Mouse (Mus musculus) liver, embryonic 14.5 days (tissue): ENCODE data around the gene 4930470P17Rik. TPM values are rescaled to one million over a fixed set of nuclear protein-coding genes. Genes with fewer than 3 reads are reported as not detected.

Experiments used
- ATAC-seq: fragments of 200-750 bp; cut with Nextera tagmentation; 2 replicates; pipeline ENCODE4 v1.8.0; 2017; ENCODE audit warnings: moderate number of reproducible peaks, mild to moderate bottlenecking, moderate library complexity; ENCODE audit not compliant: insufficient read depth
- DNase-seq, 3 experiments: peaks; one replicate each; pipeline ENCODE4 v3.0.0-alpha.2; 2012 to 2013; ENCODE audit warnings: low read depth in 3 of 3, low spot score in 3 of 3
- H3K27ac ChIP-seq: fragments of 300-500 bp; sonication (generic); 2 replicates; pipeline ENCODE4 v1.5.1; 2014; ENCODE audit warnings: moderate library complexity, mild to moderate bottlenecking, control low read depth, inconsistent platforms
- H3K27me3 ChIP-seq: fragments of 300-500 bp; sonication (generic); 2 replicates; pipeline ENCODE4 v1.6.1; 2014; ENCODE audit warnings: mild to moderate bottlenecking, low read length, moderate library complexity; ENCODE audit not compliant: control insufficient read depth, insufficient read depth
- H3K36me3 ChIP-seq: fragments of 300-500 bp; sonication (generic); replicated peaks from 2 replicates; pipeline ENCODE4 v1.6.1; 2014; ENCODE audit warnings: low read depth; ENCODE audit not compliant: control insufficient read depth, insufficient read depth
- H3K4me1 ChIP-seq, 2 experiments: fragments of 200-500 bp in 1 of 2; fragments of 300-500 bp in 1 of 2; sonication (generic) in 1 of 2; replicated peaks; 2 replicates each; pipeline ENCODE4 v1.6.1; 2012 to 2014; ENCODE audit warnings: antibody characterized with exemption in 1 of 2, inconsistent platforms in 1 of 2, low read length in 1 of 2; ENCODE audit not compliant: control insufficient read depth in 2 of 2, insufficient read depth in 2 of 2
- H3K4me2 ChIP-seq: fragments of 300-500 bp; sonication (generic); 2 replicates; pipeline ENCODE4 v1.6.1; 2014; ENCODE audit warnings: low read depth, mild to moderate bottlenecking, control low read depth, moderate library complexity
- H3K4me3 ChIP-seq, 2 experiments: fragments of 200-500 bp in 1 of 2; fragments of 300-500 bp in 1 of 2; sonication (generic) in 1 of 2; 2 replicates each; pipeline ENCODE4 v1.5.1; 2012 to 2014; ENCODE audit warnings: low read depth in 2 of 2, low read length in 2 of 2, mild to moderate bottlenecking in 2 of 2, control low read depth in 1 of 2, inconsistent platforms in 1 of 2, moderate library complexity in 1 of 2; ENCODE audit not compliant: insufficient read depth in 1 of 2
- H3K9ac ChIP-seq: fragments of 300-500 bp; sonication (generic); replicated peaks from 2 replicates; pipeline ENCODE4 v1.6.1; 2014; ENCODE audit warnings: mild to moderate bottlenecking, control low read depth, moderate library complexity
- H3K9me3 ChIP-seq: fragments of 300-500 bp; sonication (generic); 2 replicates; pipeline ENCODE4 v1.6.1; 2016; ENCODE audit warnings: low read length, mixed read lengths; ENCODE audit not compliant: control insufficient read depth
- CTCF ChIP-seq: IDR thresholded peaks from 2 replicates; pipeline ENCODE4 v1.5.1; 2016; ENCODE audit warnings: antibody characterized with exemption, low read depth, control low read depth
- EP300 ChIP-seq: IDR thresholded peaks from 2 replicates; pipeline ENCODE4 v1.6.1; 2016; ENCODE audit warnings: antibody characterized with exemption, low read depth
- WGBS: fragments of 180-500 bp; shearing (Covaris S2); extraction: QIAGEN DNeasy Blood & Tissue Kit; methylation state at CpG from one replicate; pipeline ENCODE4 v1.1.7; 2014; ENCODE audit not compliant: insufficient replicate concordance; 5-methylcytosine and 5-hydroxymethylcytosine counted together
- polyA plus RNA-seq, 2 experiments: library from polyadenylated mRNA; depleted of rRNA in 1 of 2; stranded (reverse) in 1 of 2; unstranded in 1 of 2; fragments of >200 nt; fragmentation: Nextera tagmentation in 1 of 2; extraction: Ambion mirVana in 1 of 2; gene quantifications; 2 replicates each; pipeline versions ENCODE4 v1.2.1 to v1.2.3; 2012 to 2014

Gene 4930470P17Rik
- polyA plus RNA-seq, 2 experiments, result not detected

DNA sequence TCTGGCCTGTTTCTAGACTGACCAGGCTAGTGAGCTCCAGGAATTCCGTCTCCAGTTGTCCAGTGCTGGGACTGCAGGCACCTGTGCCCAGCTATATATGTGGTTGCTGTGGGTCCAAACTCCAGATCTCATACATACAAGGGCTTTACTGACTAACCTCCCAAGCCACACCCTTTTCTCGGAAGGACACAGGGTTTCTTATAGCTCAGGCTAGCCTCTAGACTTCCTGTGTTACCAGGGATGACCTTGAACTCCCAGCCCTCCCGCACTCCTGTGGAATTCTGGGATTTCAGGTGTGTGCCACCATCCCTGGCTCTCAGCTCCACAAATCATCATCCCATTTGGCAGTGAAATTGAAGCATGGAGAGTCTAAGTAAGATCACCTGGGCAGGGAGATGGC lies 71.6 kb downstream of the 4930470P17Rik start:
- Histone ChIP-seq H3K27me3 (no peaks in the 10 kb centered on the region), H3K4me1 (no peaks in the 10 kb centered on the region), H3K36me3 (no peaks in the 10 kb centered on the region), H3K4me3 (no peak overlapping the region), H3K27ac (no peak overlapping the region), H3K4me2 (no peak overlapping the region), H3K9me3 (no peaks in the 10 kb centered on the region), H3K9ac (no peak overlapping the region)
- 52% methylated on average over 3 of the region's 3 CpGs for WGBS
- TF ChIP-seq CTCF, result no peak
- TF ChIP-seq EP300, result no peak
- DNase-seq (no peak), ATAC-seq (no peak)

DNA sequence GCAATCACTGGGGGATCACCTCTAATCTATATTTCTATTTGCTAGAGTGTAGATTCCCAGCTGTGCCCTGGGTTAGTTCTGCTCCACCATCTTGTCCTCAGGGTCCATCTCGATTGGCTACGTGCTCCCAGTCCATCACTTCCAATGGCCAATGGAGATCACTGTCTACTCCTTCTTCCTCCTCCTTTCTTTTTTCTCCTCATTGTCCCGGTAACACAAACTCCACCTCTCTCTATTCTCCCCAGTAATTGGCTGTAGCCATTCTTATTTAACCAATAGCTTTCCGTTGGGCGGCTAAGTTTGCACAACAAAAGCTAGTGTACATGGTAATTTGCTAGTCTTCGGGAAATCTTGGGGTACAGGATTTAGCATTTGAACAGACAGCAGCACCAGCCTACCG lies 72.1 kb downstream of the 4930470P17Rik start:
- Histone ChIP-seq H3K9me3 (no peaks in the 10 kb centered on the region), H3K27me3 (no peaks in the 10 kb centered on the region), H3K4me2 (no peak overlapping the region), H3K36me3 (no peaks in the 10 kb centered on the region), H3K27ac (no peak overlapping the region), H3K4me1 (no peaks in the 10 kb centered on the region), H3K4me3 (no peak overlapping the region), H3K9ac (no peak overlapping the region)
- DNase-seq (no peak), ATAC-seq (no peak)
- WGBS, result 74% methylated on average over 7 of the region's 7 CpGs
- TF ChIP-seq CTCF (no peak), EP300 (no peak)

Other genes starting within 250 kb of the 4930470P17Rik start
- 3.0 and 3.9 TPM in 2 replicates for gene Bcas1, start 174.2 kb downstream of the 4930470P17Rik start, polyA plus RNA-seq (2012; rRNA removed)
- 5.7 and 6.0 TPM in 2 replicates for gene Bcas1, start 174.2 kb downstream of the 4930470P17Rik start, polyA plus RNA-seq (2014; fragmentation: Nextera tagmentation; extraction: Ambion mirVana)
- gene Pfdn4, start 105.6 kb downstream of the 4930470P17Rik start, polyA plus RNA-seq (2012; rRNA removed), result 24.7 and 26.1 TPM in 2 replicates
- 44.1 and 45.1 TPM in 2 replicates for gene Pfdn4, start 105.6 kb downstream of the 4930470P17Rik start, polyA plus RNA-seq (2014; fragmentation: Nextera tagmentation; extraction: Ambion mirVana)
- gene Cyp24a1, start 104.9 kb downstream of the 4930470P17Rik start, polyA plus RNA-seq (2012; rRNA removed), result not detected in 2 replicates
- not detected in 2 replicates for gene Cyp24a1, start 104.9 kb downstream of the 4930470P17Rik start, polyA plus RNA-seq (2014; fragmentation: Nextera tagmentation; extraction: Ambion mirVana)
- gene Dok5, start 129.8 kb upstream of the 4930470P17Rik start, polyA plus RNA-seq (2012; rRNA removed), result 0.19 and 0.21 TPM in 2 replicates
- gene Dok5, start 129.8 kb upstream of the 4930470P17Rik start, polyA plus RNA-seq (2014; fragmentation: Nextera tagmentation; extraction: Ambion mirVana), result 0.15 and 0.20 TPM in 2 replicates